Mouse (Mus musculus) G1E (cell line): ENCODE results near the gene Rbms2. TPM values are rescaled to one million over a fixed set of nuclear protein-coding genes. Genes with fewer than 3 reads are reported as not detected.
A peak's percentile ranks its signal among the peaks of the same experiment; 100 is the strongest.

Experiments used
- ATAC-seq: 2 replicates; pipeline ENCODE4 v1.8.0; 2016; ENCODE audit warnings: mild to moderate bottlenecking; ENCODE audit not compliant: insufficient number of reproducible peaks, poor library complexity, low FRiP score, severe bottlenecking; ENCODE audit errors: extremely low read depth
- DNase-seq: peaks from one replicate; pipeline ENCODE4 v3.0.0; 2012; ENCODE audit warnings: low spot score
- H3K27me3 ChIP-seq: 2 replicates; pipeline ENCODE4 v1.6.1; 2012; ENCODE audit warnings: mild to moderate bottlenecking, low read length, inconsistent platforms; ENCODE audit not compliant: insufficient read depth
- H3K36me3 ChIP-seq: replicated peaks from 2 replicates; pipeline ENCODE3; 2012; ENCODE audit warnings: mild to moderate bottlenecking, inconsistent platforms
- H3K4me1 ChIP-seq: 2 replicates; pipeline ENCODE4 v1.6.1; 2012; ENCODE audit warnings: low read depth, low read length, inconsistent platforms, mixed read lengths; ENCODE audit not compliant: insufficient read depth
- H3K4me3 ChIP-seq: 2 replicates; pipeline ENCODE4 v1.5.1; 2012; ENCODE audit warnings: low read depth, mild to moderate bottlenecking, inconsistent platforms, low read length, moderate library complexity, mixed read lengths
- H3K9me3 ChIP-seq: replicated peaks from 2 replicates; pipeline ENCODE4 v1.6.1; 2012; ENCODE audit warnings: inconsistent platforms
- CTCF ChIP-seq: IDR thresholded peaks from 2 replicates; pipeline ENCODE4 v1.5.1; 2012; ENCODE audit warnings: low read depth, low read length, inconsistent platforms, mixed read lengths
- GATA1 ChIP-seq: IDR thresholded peaks from 2 replicates; pipeline ENCODE4 v1.6.1; 2012; ENCODE audit warnings: borderline replicate concordance, low read length, inconsistent platforms, mixed read lengths
- GATA2 ChIP-seq: IDR thresholded peaks from 2 replicates; pipeline ENCODE4 v1.6.1; 2012; ENCODE audit warnings: low read depth, low read length, inconsistent platforms, borderline replicate concordance
- POLR2AphosphoS5 ChIP-seq: IDR thresholded peaks from 2 replicates; pipeline ENCODE4 v1.6.1; 2012; ENCODE audit warnings: low read depth, low read length, inconsistent platforms; ENCODE audit not compliant: insufficient replicate concordance
- TAL1 ChIP-seq: conservative IDR thresholded peaks from 2 replicates; pipeline ENCODE4 v1.6.1; 2012; ENCODE audit warnings: low read depth, low read length, inconsistent platforms, mixed read lengths
- polyA plus RNA-seq: library from polyadenylated mRNA; stranded (reverse); fragments of >175 nt; gene quantifications from 2 replicates; pipeline ENCODE4 v1.2.3, GENCODE M21; 2012
- total RNA-seq, 2 experiments: library from RNA; stranded (forward) in 1 of 2; stranded (reverse) in 1 of 2; fragments of 200-1000 nt in 1 of 2; fragments of >200 nt in 1 of 2; fragmentation: Nextera tagmentation in 1 of 2; gene quantifications; 2 replicates each; pipeline ENCODE4 v1.2.3; 2014 to 2017

The Rbms2 gene
- 28.1 and 32.1 TPM in 2 replicates for total RNA-seq (2014; fragmentation: Nextera tagmentation)
- 7.1 and 8.3 TPM in 2 replicates for total RNA-seq (2017)
- 9.3 and 11.3 TPM in 2 replicates for polyA plus RNA-seq

DNA sequence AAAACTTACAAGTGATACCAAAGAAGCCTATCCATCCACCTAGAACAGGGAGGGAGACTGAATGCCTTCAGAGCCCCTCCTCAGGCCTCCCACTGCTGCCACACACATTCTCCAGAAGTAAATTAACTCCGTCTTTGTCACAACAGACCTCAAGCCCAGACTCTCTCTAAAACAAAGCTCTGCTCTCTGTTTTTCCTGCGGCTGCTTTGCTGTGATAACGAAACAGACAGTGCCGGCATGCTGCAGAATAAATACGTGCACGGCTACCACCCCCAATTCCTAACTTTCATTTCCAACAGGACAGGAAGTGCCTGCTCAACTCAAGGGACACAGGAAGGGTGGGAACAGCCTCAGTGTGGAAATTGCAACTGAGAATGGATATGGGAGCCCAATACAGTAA, at the start of gene Rbms2:
Gene Rbms2, minus strand, starts transcription at position 309 of the 400 bp plus-strand sequence.
- H3K4me3 ChIP-seq, result peak within 1 kb of the TSS; percentile 20; the same call in 1 of the 2 replicates
- H3K36me3 ChIP-seq, result no peaks in the 10 kb centered on the region
- TF ChIP-seq GATA1 (no peak), GATA2 (no peak), TAL1 (no peak), CTCF (no peak), POLR2AphosphoS5 (no peak)
- DNase-seq (no peak), ATAC-seq (no peak)
- H3K27me3 ChIP-seq, result no peaks in the 10 kb centered on the region
- no peaks in the 10 kb centered on the region for H3K9me3 ChIP-seq
- peaks cover 25% of the 10 kb centered on the region for H3K4me1 ChIP-seq

GRCm38 (mm10) chr10:128228009-128228408, 47.9 kb upstream of the Rbms2 start:
- H3K9me3 ChIP-seq, result no peaks in the 10 kb centered on the region
- DNase-seq (no peak), ATAC-seq (no peak)
- no peak for TF ChIP-seq GATA2
- TF ChIP-seq TAL1, result no peak
- peaks cover 63% of the 10 kb centered on the region for H3K4me1 ChIP-seq
- H3K4me3 ChIP-seq, result no peak overlapping the region
- H3K36me3 ChIP-seq, result peaks cover 3% of the 10 kb centered on the region
- H3K27me3 ChIP-seq, result 0 out of 2 replicates have a peak, but pooled peaks cover 4% of the 10 kb centered on the region

DNA sequence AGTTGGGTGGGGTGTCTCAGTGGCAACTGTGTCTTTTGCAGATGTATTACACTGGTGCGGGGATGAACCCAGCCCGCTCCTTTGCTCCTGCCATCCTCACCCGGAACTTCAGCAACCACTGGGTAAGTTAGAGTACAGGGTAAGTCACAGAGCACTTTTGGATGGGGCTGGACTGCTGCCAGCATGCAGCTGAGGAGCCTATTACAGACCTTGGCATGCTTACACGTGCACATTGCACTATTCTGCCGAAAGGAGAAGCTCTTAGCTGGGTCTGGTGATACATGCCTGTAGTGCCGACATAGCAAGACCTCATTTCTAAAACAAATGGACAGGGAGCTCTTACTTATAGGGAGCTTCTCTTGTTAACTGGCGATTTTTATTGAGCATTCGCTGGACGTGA, 47.5 kb upstream of the Rbms2 start:
- DNase-seq (no peak), ATAC-seq (no peak)
- H3K4me1 ChIP-seq, result peaks cover 60% of the 10 kb centered on the region
- H3K27me3 ChIP-seq, result 0 out of 2 replicates have a peak, but pooled peaks cover 4% of the 10 kb centered on the region
- H3K4me3 ChIP-seq, result no peak overlapping the region
- TF ChIP-seq TAL1, result no peak
- TF ChIP-seq GATA1, result no peak
- no peak for TF ChIP-seq GATA2
- no peak for TF ChIP-seq POLR2AphosphoS5
- TF ChIP-seq CTCF, result no peak
- H3K36me3 ChIP-seq, result peaks cover 3% of the 10 kb centered on the region
- H3K9me3 ChIP-seq, result no peaks in the 10 kb centered on the region

GRCm38 (mm10) chr10:128225538-128225937, 45.4 kb upstream of the Rbms2 start, which contains the start of gene Mip:
TSS of gene Mip (plus strand) at chr10:128225838.
- ATAC-seq, result no peak
- Histone ChIP-seq H3K4me3 (no peak within 1 kb of the TSS), H3K27me3 (0 out of 2 replicates have a peak, but pooled peaks cover 4% of the 10 kb centered on the region), H3K9me3 (no peaks in the 10 kb centered on the region), H3K36me3 (peaks cover 3% of the 10 kb centered on the region), H3K4me1 (peaks cover 58% of the 10 kb centered on the region)
- no peak for DNase-seq
- TF ChIP-seq POLR2AphosphoS5 (no peak), GATA1 (no peak), GATA2 (no peak), TAL1 (no peak), CTCF (no peak)

GRCm38 (mm10) chr10:128225064-128225463, 45.0 kb upstream of the Rbms2 start:
- peaks cover 1% of the 10 kb centered on the region for H3K36me3 ChIP-seq
- ATAC-seq (no peak), DNase-seq (no peak)
- no peaks in the 10 kb centered on the region for H3K9me3 ChIP-seq
- peaks cover 57% of the 10 kb centered on the region for H3K4me1 ChIP-seq
- no peak overlapping the region for H3K4me3 ChIP-seq
- TF ChIP-seq GATA1 (no peak), TAL1 (no peak), CTCF (no peak), POLR2AphosphoS5 (no peak), GATA2 (no peak)
- H3K27me3 ChIP-seq, result 0 out of 2 replicates have a peak, but pooled peaks cover 4% of the 10 kb centered on the region

DNA sequence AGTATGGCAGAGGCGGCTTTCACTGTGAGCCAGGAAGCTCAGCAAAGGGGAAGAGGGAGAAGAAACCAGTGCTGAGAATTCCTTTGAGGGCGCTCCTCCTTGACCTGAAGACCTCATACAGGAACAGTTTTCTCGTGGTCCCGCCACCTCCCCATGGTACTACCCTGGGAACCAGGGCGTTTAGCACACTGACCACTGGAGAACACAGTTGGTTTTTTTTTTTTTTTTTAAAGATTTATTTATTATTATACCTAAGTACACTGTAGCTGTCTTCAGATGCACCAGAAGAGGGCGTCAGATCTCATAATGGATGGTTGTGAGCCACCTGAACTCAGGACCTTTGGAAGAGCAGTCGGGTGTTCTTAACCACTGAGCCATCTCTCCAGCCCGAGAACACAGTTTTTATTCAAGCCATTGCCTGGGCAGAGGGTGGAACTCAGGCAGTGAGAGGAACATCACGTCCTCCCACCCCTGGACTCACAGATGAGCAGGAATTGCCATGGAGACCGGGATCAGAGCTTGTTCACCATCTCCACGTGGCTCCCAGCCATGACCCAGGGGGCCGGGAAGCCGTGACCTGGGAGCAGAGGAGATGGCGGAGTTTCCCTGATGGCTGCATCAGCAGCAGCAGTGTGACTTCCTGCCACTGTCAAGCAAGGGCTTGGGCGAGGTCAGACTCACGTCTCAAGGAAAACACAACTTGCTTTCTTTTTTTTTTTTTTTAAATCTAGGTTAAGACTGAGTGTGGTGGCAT, 41.6 kb upstream of the Rbms2 start:
- no peak for ATAC-seq
- H3K4me1 ChIP-seq, result peaks cover 45% of the 10 kb centered on the region
- 0 out of 2 replicates have a peak, but pooled peaks cover 4% of the 10 kb centered on the region for H3K27me3 ChIP-seq
- no peak overlapping the region for H3K4me3 ChIP-seq
- no peak for DNase-seq
- H3K36me3 ChIP-seq, result no peaks in the 10 kb centered on the region
- TF ChIP-seq GATA2 (no peak), GATA1 (no peak)
- H3K9me3 ChIP-seq, result no peaks in the 10 kb centered on the region
